Mouse (Mus musculus): ENCODE measurements around the gene Atxn2l.
A peak's percentile ranks its signal among the peaks of the same experiment; 100 is the strongest.
"Not testable (repeated sequence)": the region's sequence is repeated elsewhere in the genome, so short reads cannot be mapped to it uniquely, and the experiment has no call there.

Atxn2l gene

DNA sequence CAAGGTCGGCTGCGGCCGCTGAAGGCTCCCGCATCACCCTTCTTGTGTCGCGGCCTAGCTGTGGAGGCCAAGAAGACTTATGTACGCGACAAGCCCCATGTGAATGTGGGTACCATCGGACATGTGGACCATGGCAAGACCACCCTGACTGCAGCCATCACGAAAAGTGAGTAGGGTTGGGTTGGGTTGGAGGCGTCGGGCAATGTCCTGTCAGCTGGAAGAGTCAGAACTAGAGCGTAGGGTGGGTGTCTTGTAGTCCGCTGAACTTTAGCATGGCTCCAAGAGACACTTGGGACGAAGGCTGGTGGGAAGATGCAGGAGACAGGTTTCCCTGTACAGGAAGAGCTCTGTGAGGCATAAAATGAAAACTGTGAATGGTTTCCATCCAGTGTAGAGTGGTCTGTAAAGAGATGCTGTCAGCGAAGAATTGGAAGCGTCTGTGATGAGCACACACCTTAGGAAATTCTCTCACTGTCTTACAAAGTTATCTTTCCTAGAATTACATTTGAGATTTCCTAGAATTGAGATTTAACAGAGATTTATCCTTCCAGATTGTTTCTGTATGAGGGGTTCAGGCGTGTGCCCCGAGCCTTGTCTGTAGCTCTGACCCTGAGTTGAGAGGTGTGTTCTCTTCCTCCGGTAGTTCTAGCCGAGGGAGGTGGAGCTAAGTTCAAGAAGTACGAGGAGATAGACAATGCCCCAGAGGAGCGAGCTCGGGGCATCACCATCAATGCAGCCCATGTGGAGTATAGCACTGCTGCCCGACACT is 15.4 kb downstream of the Atxn2l start:
- DNase-seq = not testable (repeated sequence)

DNA sequence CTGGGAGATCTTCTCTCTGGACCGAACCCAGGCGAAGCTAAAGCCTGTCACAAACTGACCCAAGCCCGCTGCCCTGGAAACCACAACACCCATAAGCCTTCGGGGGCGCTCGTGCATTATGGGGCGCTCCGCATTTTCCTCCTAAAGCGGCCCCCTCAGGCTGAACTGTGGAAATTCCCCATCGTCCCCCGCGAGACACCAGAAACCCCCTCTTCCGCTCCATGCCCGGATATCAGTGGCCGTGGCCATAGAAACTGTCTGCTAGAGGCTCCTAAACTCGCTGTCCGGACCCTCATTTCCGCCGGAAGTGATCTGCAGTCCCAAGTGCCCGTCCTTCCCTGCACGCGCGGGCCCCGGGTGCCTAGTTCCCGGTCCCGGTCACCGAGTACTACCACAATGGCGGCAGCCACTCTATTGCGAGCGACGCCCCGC is 16.2 kb downstream of the Atxn2l start, which contains the start of gene Tufm:
Gene Tufm (plus strand): TSS at position 310 of the 432 bp plus-strand sequence.
- peak; percentile 97 for DNase-seq

DNA sequence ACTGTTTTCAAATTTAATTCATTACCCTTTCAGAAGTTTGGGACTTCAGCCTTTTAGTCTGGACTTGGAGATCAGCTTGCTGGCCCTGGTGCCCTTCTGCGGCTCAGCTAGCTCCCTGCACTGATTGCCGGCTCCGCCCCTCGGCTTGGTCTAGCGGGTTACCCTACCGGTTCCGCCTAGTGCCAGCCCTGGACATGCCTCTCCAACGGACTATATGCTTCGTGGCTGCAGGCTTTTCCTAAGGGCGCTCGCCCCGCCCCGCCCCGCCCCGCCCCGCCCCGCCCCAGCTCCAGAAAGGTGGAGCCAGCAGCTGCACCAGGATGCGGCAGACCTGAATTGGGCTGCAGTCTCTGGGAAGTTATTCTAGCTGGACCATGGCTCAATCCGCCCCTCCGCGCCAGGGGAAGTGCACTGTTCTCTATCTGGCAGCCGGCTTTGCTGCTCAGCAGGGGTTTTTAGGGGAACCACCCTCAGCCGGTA is 20.8 kb downstream of the Atxn2l start:
- DNase-seq = peak; percentile 94

DNA sequence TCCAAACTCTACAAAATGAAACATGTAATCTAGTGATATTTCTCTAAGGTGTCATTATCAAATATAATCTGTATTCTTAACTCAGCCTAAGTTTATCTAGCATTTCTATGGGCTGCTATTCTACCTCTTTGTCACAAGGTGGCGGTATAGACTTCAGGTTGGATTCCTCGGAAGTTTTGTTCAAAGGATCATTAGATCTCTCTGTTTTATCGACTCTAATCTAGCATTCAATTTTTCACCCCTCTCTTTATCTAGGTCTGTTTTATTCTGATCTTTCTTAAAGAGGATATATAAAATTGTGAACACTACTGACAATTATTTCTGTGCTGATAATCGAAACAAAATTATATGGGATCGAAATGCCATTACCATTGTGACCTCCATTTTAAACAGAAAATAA is 21.5 kb downstream of the Atxn2l start:
- no peak for DNase-seq

DNA sequence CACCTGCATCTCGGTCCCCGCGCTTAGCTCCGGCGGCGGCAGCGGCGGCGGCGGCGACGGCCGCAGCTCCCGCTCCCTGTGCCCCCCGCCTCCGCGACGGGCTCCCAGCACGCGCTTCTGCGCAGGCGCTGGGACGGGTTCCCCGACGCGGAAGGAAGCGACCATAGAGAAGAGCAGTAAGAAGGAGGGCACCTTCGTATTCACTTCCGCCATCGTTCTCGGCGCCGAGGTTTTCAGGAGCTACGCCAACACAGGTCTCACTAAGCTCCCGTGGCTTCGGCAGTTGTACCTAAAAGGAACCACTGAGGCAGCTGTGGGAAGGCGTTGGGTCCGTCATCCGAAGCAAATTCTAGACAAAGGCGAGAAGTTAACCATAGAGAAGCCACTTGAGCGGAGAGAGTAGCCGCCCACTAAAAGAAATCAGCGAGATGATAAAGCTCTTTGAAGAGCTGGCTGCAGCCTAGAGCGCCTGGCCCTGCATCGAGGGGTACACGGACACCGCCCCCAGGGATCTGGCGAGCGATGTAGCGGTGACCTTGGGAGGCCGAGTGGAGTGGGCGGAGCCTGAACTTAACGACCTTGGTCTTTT is 28.1 kb downstream of the Atxn2l start, which contains the start of gene Sh2b1:
Gene Sh2b1 (minus strand): TSS at position 432 of the 589 bp plus-strand sequence.
- DNase-seq = peak; percentile 92

DNA sequence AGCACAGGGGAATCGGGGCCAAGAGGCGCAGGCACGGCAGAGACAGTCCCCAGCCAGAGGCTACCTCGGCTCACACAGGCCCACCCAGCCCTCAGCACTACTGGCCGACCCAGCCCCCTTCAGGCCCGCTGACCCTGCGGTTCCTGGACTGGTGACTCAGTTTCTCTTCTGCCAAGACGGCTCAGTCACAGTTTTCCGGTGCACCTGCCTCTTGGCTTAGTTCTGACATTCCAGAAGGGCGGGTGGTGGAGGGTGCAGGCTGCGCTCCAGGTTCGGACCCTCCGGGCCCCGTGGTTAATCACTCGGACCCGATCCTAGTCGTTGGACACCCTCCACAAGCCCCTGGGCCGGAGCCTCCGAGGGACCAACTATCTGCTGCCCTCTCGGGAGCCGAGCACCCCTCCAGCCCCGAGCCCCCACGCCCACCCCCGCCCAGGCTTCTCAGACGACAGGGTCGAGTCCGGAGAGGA is 28.7 kb downstream of the Atxn2l start:
- DNase-seq = no peak

DNA sequence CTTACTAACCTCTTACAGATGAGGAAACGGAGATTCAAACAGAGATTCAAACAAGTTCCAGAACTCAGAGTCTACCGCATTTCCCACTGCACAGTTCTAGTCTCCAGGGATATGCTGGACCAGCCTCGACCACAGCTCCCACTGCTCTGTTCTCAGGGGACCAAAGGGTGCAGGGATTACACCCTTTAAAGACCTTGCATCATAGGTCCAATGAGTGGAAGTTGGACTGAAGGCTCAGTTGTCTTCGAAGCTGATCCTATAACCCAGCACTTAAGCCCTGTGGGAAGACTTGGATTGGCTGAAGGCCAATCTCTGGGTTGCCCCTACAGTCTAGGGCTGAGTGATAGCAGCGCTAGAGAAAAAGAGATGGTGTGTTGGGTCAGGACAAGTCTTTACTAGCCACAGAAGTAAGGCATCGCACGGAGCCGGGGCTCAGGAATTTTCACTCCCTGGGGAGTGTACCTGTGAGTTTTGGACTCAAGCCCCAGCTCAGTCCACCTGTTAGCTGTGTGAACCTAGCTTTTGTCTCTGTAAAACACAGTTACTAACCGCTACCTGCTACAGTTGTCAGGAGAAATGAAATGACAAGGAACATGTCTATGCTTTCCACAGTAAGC is 29.7 kb downstream of the Atxn2l start:
- DNase-seq = no peak

DNA sequence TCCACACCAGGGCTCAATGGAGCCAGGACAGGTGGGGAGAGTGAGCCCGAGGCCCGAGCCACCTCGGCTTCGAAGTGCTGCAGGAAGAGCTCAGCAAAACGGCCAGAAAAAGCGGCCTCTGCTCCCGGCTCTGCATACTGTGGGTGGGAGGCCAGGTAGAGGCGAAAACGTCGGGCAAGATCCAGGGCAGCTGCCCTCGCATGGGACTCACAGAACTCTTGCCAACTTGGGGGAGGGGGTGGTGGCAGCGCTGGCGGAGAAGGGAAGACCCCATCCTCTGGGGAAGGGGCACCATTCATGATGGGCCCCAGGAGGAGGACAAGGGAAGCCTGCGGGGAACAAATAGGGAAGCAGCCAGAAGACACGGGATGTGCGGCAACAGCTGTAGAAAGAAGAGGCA is 30.5 kb downstream of the Atxn2l start:
- no peak for DNase-seq

DNA sequence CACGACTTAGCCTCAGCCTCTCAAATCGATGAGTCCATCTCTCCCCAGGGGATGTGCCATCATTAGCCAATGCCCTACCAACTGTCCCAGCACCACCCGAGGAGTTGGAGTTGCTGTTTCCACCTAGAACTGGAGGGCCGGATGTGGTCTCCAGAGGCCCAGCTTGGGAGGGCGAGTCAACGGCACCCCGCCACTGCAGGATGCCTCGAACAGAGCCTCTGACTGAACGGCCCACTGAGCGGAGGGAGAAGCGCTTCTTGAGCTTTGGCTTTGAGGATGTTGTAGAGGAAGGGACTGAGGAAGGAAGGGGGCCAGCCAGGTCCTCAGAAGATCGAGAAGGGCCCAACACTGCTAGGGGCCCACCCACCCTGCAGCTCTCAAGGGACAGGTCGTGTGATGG is 30.9 kb downstream of the Atxn2l start:
- no peak for DNase-seq

DNA sequence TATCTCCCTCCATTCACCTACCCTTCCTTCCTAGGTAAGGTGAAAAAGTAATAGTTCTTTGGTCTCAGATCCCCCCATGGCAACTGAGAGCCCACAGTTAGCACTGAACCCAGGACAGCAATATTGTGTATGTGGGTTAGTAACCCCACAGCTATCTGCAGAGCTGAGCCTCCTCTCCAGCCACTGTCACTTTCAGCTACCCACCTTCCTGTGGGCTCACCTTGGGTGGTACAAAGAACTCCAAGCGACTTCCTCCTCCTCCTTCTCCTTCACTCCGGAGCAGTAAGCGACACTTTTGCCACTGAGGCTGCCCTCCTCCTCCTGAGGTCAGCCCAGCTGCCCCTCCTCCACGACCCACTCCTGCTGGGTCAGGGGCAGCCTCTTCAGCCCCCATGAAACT is 31.4 kb downstream of the Atxn2l start:
- no peak for DNase-seq

DNA sequence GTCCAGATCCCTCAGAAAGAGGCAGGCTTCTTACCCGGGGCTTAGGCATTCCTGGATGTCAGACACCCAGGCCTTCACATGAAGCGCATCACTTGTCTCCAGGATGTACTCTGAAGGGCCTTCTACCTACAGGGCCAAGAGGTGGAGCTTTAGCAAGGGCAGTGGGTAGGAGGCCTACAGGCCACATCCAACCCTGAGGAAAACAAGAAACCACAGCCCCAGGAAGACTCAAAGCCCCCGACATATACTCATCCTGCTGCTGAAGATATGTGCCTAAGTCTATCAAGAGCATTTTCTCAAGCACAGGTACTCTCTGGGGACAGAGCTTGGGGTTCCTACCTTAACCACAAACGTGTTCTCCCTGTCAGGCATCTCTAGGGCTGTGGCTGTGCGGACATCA is 31.9 kb downstream of the Atxn2l start:
- no peak for DNase-seq

DNA sequence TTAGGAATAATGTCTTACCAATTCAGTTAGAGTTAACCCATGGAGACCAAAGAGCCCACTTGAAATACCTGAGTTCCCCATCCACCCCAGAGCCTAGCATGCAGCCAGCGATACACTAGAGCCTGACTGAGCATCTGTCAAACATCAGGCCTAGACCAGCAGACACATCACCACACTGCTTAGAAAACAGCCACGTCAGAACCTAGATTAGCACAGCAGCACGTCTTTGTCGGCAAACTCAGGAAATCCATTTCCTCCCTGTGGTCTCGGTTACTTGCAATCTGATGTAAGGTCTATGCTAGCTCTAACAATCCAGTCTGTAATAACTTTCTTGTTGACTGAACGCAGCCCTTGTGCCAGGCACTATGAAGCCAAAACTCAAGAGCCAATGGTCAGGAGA is 33.2 kb downstream of the Atxn2l start:
- DNase-seq = no peak

DNA sequence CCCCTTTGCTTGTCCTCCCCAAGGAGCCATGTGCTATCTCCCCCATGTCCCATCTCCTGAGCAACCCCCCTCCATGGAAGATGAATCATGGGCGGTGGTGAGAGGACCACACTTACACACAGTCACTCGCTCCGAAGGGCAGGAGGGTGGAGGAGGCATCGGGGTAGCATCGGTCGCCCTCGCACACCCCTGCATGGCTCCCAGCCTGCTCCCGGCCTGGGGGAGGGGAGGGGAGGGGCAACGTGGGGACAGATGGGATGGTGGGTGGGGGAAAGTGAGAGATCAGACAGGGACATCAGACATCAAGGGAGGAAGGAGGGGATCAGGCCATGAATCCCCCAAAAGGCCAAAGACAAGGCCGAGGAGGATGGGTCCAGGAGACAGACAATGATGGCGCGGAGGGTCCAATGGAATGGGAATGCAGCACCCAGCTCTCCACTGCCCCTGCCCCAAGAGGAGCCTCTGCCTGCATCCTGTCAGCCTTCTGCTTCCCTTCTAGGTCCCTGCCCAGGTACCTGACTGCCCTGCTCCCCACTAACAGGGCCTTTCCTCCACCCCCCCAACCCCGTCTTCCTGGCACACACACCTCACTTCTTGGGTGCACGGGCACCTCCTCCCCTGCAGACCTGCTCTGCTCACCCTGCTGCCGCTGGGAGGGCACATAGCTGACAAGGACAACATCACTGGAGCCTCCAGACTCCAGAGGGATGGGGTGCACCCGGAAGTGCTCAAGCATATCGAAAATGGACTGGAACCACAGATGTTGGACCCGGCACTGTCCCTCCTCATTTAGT is 35.2 kb downstream of the Atxn2l start:
- no peak for DNase-seq

DNA sequence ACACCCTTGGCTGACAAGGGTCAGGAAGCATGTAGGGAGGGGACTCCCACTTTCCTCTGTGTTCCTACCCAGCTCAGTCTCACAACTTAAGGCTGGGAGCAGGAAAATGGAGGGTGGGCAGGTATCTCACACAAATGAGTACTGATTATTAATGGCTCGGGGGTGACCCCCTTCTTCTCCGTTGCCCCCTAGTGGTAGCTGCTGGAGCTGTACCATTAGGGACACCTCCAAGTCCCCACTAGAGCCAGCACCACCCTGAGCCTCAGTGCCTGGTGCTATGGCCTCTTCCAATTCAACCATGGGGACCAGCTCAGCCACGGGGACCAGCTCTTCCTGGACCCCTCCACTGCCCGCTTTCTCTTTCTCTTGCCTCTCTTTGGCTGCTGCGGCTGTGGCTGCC is 36.0 kb downstream of the Atxn2l start:
- DNase-seq = peak; percentile 68

DNA sequence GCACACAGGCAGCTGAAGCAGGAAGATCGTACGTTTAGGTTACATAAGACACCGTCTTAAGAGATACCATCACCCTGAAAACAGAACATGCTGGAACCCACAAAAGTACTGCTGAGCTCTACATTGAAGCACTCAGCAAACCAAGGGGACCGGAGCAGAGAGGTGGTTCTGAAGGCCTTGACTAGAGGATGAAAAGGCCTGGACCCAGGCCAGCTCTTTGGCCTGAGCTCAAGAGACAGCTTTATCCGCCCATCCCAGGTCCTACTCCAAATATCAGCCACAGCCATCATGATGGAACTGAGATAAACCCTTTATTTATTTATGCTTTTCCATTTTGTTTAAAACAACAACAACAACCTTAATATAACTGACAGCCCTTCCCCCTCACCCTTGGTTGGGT is 36.5 kb downstream of the Atxn2l start:
- DNase-seq = peak; percentile 9

DNA sequence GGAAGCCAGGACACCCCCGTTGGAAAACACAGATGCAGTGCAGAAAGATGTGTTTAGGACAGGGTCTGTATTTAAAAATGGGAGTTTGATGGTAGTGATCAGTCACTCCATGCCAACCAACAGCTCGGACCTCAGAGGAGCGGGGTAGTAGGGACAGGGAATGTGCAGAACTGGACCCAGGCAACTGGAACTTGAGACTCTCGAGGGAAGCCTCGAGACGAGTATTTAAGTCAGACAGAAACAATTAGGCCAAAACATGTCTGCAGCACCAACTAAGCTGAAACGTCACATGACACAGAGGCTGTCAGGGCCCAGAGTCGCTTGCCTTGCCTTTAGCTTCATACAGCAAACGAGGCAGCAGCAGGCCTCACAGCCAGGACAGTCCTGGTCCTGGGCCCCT is 37.1 kb downstream of the Atxn2l start:
- DNase-seq = no peak

DNA sequence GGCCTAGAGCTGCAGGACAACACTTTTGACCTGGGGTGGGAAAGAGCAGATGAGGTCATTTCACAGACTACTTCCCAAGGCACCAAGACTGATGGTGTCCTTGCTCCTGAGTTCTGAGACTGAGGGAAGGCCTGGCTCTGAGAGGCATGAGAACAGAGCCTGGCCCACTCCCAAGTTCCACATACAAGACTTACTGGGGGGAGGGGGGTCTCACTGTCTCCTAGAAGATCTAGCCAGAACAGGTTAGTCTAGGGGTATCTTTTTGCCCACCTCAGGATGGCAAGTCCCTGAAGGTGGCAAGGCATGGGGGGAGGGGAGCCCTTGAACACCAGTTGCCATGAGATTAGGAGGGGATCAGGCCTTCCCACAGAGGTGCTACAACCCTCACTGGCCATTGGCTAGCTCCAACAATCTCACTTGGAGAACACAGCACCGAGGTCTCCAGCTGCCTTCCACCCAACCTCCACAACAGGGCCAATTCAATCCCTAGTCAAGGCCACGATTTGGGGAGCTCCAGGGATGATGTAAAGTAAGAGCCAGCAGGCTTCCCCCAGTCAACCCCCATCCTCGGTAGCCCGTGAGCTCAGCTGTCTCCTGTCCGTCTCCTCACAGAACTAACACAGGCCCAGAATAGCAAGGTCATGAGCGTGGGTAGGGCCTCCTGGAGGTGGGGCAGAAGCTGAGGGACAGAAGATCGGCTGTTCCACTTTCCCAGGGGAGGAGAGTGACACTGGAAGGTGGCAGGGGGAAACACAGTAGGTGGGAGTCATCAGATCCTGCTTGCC is 37.8 kb downstream of the Atxn2l start:
- DNase-seq = no peak

DNA sequence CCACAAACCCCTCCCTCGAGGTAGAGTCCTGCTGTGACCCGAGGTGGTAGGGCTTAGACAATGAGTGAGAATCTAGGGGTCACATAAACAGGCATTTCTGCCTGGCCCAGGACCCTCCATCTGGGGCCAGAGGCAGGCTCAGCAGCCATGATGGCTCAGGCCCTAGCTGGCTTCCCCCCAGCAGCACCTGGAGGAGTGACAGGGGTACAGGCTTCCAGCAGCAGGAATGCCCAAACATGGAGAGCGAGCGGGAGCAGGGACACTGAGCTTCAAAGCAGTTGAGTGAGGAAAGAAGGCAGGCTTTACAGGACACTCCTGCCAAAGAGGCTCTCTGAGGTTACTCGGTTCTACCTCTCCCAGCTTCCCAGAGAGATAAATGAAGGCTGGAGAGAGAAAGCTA is 38.4 kb downstream of the Atxn2l start:
- no peak for DNase-seq

DNA sequence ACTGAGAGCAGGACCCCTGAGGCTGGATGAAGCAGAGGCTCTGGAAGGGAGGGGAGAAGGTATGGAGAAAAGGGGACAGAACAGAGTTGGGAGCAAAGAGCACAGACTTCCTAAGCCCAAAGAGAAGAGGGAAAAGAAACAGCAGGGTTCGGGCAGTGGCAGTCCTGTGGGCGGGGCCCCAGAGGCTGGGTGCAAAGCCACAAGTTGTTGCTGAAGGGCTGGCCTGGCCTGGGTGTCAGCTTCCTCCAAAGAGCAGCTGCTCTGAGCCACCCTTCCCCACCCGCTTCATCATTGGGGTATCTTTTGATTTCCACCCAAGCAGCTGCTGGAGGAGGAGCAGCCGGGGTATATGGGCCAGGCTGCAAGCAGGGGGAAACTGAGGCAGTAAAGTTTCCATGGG is 39.1 kb downstream of the Atxn2l start:
- peak; percentile 26 for DNase-seq

DNA sequence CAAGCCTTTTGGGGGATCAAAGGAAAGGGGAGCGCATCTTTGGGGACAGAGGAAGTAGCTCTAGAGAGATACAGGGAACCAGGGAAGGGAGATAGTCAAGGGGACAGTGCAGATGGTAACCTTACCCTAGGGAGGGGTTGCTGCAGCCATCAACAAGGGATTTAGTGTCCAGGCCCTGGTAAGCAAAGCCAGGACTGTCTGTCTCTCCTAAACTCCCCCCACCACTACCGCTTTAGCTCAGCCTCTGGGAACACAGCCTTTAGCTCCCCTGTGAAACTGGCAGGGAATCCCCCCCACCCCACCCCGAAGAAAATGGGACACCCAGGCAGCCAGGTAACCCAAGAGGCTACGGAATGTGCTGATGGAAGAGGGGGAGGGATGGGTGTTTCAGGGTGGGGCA is 39.7 kb downstream of the Atxn2l start:
- DNase-seq = no peak

DNA sequence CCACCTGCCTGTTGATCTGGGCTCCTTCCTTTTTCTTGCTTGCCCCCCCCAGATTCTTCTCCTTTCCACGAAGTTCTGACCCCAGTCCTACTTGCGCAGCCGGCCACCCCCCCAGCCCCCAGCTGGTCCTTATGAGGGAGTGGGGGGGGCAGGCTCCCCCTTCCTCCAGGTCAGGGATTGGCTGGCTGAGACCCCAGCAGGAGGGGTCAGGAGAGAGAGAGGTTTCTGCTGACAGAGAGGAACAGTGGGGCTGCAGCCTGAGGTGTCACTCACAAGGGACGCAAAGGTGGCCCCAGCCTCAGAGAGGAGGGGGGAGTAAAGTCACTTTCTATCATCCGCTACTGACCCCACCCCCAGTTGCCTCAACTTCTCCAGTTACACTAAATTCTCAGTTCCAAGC is 40.2 kb downstream of the Atxn2l start, which contains the start of gene Atp2a1:
Gene Atp2a1 (minus strand): TSS at position 105 of the 400 bp plus-strand sequence.
- DNase-seq = peak; percentile 17

DNA sequence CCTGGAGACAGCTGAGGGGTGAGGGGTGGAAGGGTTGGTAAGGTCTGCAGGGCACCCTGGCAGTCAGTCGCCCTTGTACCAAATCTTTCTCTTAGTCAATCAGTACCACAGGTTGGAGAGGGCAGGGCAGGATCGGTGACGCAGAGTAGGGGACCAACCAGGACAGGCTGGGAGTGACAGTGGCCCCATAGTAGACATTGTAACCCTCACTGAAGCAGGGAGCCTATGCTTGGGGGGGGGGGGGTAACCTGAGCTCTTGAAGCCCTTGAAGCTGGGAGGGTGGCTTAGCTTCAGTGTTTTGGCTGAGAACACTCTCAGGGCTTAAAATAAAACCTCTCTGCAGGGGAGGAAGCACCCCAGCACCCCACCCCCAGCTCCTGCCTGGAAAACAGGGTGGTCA is 41.6 kb downstream of the Atxn2l start:
- DNase-seq = peak; percentile 2

Data from kidney, postnatal 10 days (tissue).